Mouse (Mus musculus): ENCODE data around the gene C2cd4c.

DNA sequence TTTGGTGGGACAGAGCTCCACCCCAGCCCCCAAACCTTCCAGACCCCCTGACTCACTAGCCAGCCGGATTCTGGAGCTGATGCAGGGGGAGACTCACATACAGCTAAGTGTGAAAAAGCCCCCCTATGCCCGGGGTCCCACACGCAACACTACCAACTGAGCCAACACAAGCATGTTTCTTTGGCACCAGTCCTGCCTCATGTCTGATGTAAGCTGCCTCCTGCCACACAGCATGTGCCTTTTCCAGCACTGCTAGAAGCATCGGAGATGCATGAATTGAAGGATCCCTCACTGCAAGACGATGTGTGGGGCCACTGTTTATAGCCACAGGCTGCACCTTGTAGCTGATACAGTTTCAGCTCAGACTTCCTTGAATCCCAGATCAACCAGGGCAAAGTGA, 14.6 kb upstream of the C2cd4c start:
- no peak for TF ChIP-seq ELF1 (IDR thresholded peaks at IDR 0.05; ENCODE audit: low read depth, low read length)
- TF ChIP-seq MAFK (IDR thresholded peaks at IDR 0.05; ENCODE audit: borderline replicate concordance, low read depth, low read length), result no peak
- TF ChIP-seq TBP (IDR thresholded peaks at IDR 0.05; ENCODE audit: low read depth, low read length), result no peak
- TF ChIP-seq POLR2A (IDR thresholded peaks at IDR 0.05; ENCODE audit: control insufficient read depth in 1 of 2, insufficient read depth in 1 of 2, low read depth in 1 of 2, low read length in 2 of 2, poor library complexity in 1 of 2), result no peak
- TF ChIP-seq EP300 (IDR thresholded peaks at IDR 0.05; ENCODE audit: low read depth in 1 of 2, low read length in 2 of 2), result no peak
- TF ChIP-seq GATA1 (IDR thresholded peaks at IDR 0.05; ENCODE audit: low read depth, low read length), result no peak
- TF ChIP-seq CTCF (IDR thresholded peaks at IDR 0.05 in 2 of 3, conservative IDR thresholded peaks at IDR 0.05 in 1 of 3; ENCODE audit: control insufficient read depth in 1 of 3, insufficient read depth in 1 of 3, low read depth in 2 of 3, low read length in 3 of 3, poor library complexity in 1 of 3, severe bottlenecking in 1 of 3), result no peak
- no peak for TF ChIP-seq UBTF (IDR thresholded peaks at IDR 0.05; ENCODE audit: borderline replicate concordance, insufficient read depth, low read depth, low read length)
